Mouse (Mus musculus): ENCODE measurements at regions not wholly inside any gene's neighbourhood (a gene's known extent, or its start where the extent isn't known, plus 50 kb on each side); places are given as distances from the start of the nearest gene placed in this dataset.

GRCm38 (mm10) chr9:33915349-33916056 is 570.2 kb upstream of the Kirrel3 start:
- no peaks in the 10 kb centered on the region for H3K27me3 ChIP-seq (ENCODE audit: insufficient read depth, low read length)
- TF ChIP-seq NANOG (IDR thresholded peaks at IDR 0.05; ENCODE audit: borderline replicate concordance, low read length), result no peak
- no peaks in the 10 kb centered on the region for H3K36me3 ChIP-seq (ENCODE audit: insufficient read depth, low read length)
- no peak overlapping the region for H3K4me3 ChIP-seq (replicated peaks; ENCODE audit: low read length)
- H3K4me1 ChIP-seq (replicated peaks; ENCODE audit: low read depth, low read length), result no peaks in the 10 kb centered on the region
- H3K9me3 ChIP-seq (ENCODE audit: low read length), result no peaks in the 10 kb centered on the region

- H3K4me1 ChIP-seq (replicated peaks; ENCODE audit: low read depth, low read length), result no peaks in the 10 kb centered on the region
- no peak overlapping the region for H3K4me3 ChIP-seq (replicated peaks; ENCODE audit: low read length)
- TF ChIP-seq POU5F1 (IDR thresholded peaks at IDR 0.05; ENCODE audit: borderline replicate concordance, low read length), result no peak
- no peaks in the 10 kb centered on the region for H3K36me3 ChIP-seq (ENCODE audit: insufficient read depth, low read length)
- no peaks in the 10 kb centered on the region for H3K27me3 ChIP-seq (ENCODE audit: insufficient read depth, low read length)
- no peaks in the 10 kb centered on the region for H3K9me3 ChIP-seq (ENCODE audit: low read length)
These were observed 555.4 kb upstream of the Kirrel3 start for GRCm38 (mm10) chr9:33930286-33930685.

- Histone ChIP-seq H3K36me3 (ENCODE audit: insufficient read depth, low read length) (no peaks in the 10 kb centered on the region), H3K4me3 (replicated peaks; ENCODE audit: low read length) (no peak overlapping the region), H3K9me3 (ENCODE audit: low read length) (no peaks in the 10 kb centered on the region), H3K4me1 (replicated peaks; ENCODE audit: low read depth, low read length) (no peaks in the 10 kb centered on the region), H3K27me3 (ENCODE audit: insufficient read depth, low read length) (no peaks in the 10 kb centered on the region)
- TF ChIP-seq NANOG (IDR thresholded peaks at IDR 0.05; ENCODE audit: borderline replicate concordance, low read length), result no peak
- TF ChIP-seq POU5F1 (IDR thresholded peaks at IDR 0.05; ENCODE audit: borderline replicate concordance, low read length), result no peak
- no peak for TF ChIP-seq CTCF (conservative IDR thresholded peaks at IDR 0.05; ENCODE audit: low read length)
These were observed 551.6 kb upstream of the Kirrel3 start for GRCm38 (mm10) chr9:33934071-33934470.

- Histone ChIP-seq H3K4me1 (replicated peaks; ENCODE audit: low read depth, low read length) (no peaks in the 10 kb centered on the region), H3K9me3 (ENCODE audit: low read length) (no peaks in the 10 kb centered on the region), H3K4me3 (replicated peaks; ENCODE audit: low read length) (no peak overlapping the region), H3K36me3 (ENCODE audit: insufficient read depth, low read length) (no peaks in the 10 kb centered on the region), H3K27me3 (ENCODE audit: insufficient read depth, low read length) (no peaks in the 10 kb centered on the region)
- TF ChIP-seq CTCF (conservative IDR thresholded peaks at IDR 0.05; ENCODE audit: low read length), result no peak
- TF ChIP-seq POU5F1 (IDR thresholded peaks at IDR 0.05; ENCODE audit: borderline replicate concordance, low read length), result no peak
- TF ChIP-seq NANOG (IDR thresholded peaks at IDR 0.05; ENCODE audit: borderline replicate concordance, low read length), result no peak
These were observed 531.4 kb upstream of the Kirrel3 start for GRCm38 (mm10) chr9:33954319-33954718.
